Mouse (Mus musculus): ENCODE results near the gene Enpp7. TPM values are rescaled to one million over a fixed set of nuclear protein-coding genes. Genes with fewer than 3 reads are reported as not detected.
A peak's percentile ranks its signal among the peaks of the same experiment; 100 is the strongest.

The Enpp7 gene
- total and polyA plus RNA-seq, 2 experiments = not detected

- 0 out of 2 replicates have a peak, but pooled peaks cover 9% of the 10 kb centered on the region for H3K27me3 ChIP-seq (ENCODE audit: control insufficient read depth, insufficient read depth, low read length)
- peak overlapping the region; percentile 64 for H3K9ac ChIP-seq (ENCODE audit: low read depth, low read length)
- WGBS = 20% methylated on average over 56 of the region's 57 CpGs
- peaks cover 14% of the 10 kb centered on the region for H3K4me1 ChIP-seq (ENCODE audit: control insufficient read depth, insufficient read depth, low read length)
- peak overlapping the region; percentile 46; the same call in 1 of the 2 replicates for H3K4me3 ChIP-seq (ENCODE audit: insufficient read depth, low read depth, low read length)
- TF ChIP-seq CTCF (IDR thresholded peaks at IDR 0.05; ENCODE audit: low read depth, low read length) = no peak
- no peak for TF ChIP-seq POLR2A (IDR thresholded peaks at IDR 0.05; ENCODE audit: extremely low read depth, insufficient read depth, low read length)
- no peak for DNase-seq (ENCODE audit: extremely low read depth, low read depth, low spot score)
- no peak overlapping the region for H3K27ac ChIP-seq (replicated peaks; ENCODE audit: insufficient read depth, low read depth, low read length)
- no peaks in the 10 kb centered on the region for H3K79me2 ChIP-seq (ENCODE audit: control insufficient read depth, insufficient read depth, low read length)
- H3K36me3 ChIP-seq (ENCODE audit: control insufficient read depth, insufficient read depth, low read length) = no peaks in the 10 kb centered on the region; the same call in 1 of the 2 replicates
Observed at GRCm38 (mm10) chr11:119036934-119037779, 49.2 kb downstream of the Enpp7 start.

- peaks cover 14% of the 10 kb centered on the region for H3K4me1 ChIP-seq (ENCODE audit: control insufficient read depth, insufficient read depth, low read length)
- H3K36me3 ChIP-seq (ENCODE audit: control insufficient read depth, insufficient read depth, low read length) = no peaks in the 10 kb centered on the region; the same call in 1 of the 2 replicates
- no peak for DNase-seq (ENCODE audit: extremely low read depth, low read depth, low spot score)
- no peak overlapping the region for H3K27ac ChIP-seq (replicated peaks; ENCODE audit: insufficient read depth, low read depth, low read length)
- WGBS = 61% methylated on average over 18 of the region's 18 CpGs
- no peak overlapping the region for H3K9ac ChIP-seq (ENCODE audit: low read depth, low read length)
- TF ChIP-seq POLR2A (IDR thresholded peaks at IDR 0.05; ENCODE audit: extremely low read depth, insufficient read depth, low read length) = no peak
- TF ChIP-seq CTCF (IDR thresholded peaks at IDR 0.05; ENCODE audit: low read depth, low read length) = no peak
- no peak overlapping the region for H3K4me3 ChIP-seq (ENCODE audit: insufficient read depth, low read depth, low read length)
- H3K79me2 ChIP-seq (ENCODE audit: control insufficient read depth, insufficient read depth, low read length) = no peaks in the 10 kb centered on the region
- 0 out of 2 replicates have a peak, but pooled peaks cover 9% of the 10 kb centered on the region for H3K27me3 ChIP-seq (ENCODE audit: control insufficient read depth, insufficient read depth, low read length)
Observed at GRCm38 (mm10) chr11:119037780-119038401, 49.9 kb downstream of the Enpp7 start.

GRCm38 (mm10) chr11:119038744-119039484 lies 50.9 kb downstream of the Enpp7 start:
- no peak overlapping the region for H3K27ac ChIP-seq (replicated peaks; ENCODE audit: insufficient read depth, low read depth, low read length)
- 0 out of 2 replicates have a peak, but pooled peaks cover 9% of the 10 kb centered on the region for H3K27me3 ChIP-seq (ENCODE audit: control insufficient read depth, insufficient read depth, low read length)
- no peak overlapping the region for H3K9ac ChIP-seq (ENCODE audit: low read depth, low read length)
- TF ChIP-seq CTCF (IDR thresholded peaks at IDR 0.05; ENCODE audit: low read depth, low read length) (no peak), POLR2A (IDR thresholded peaks at IDR 0.05; ENCODE audit: extremely low read depth, insufficient read depth, low read length) (no peak)
- no peaks in the 10 kb centered on the region; the same call in 1 of the 2 replicates for H3K36me3 ChIP-seq (ENCODE audit: control insufficient read depth, insufficient read depth, low read length)
- H3K79me2 ChIP-seq (ENCODE audit: control insufficient read depth, insufficient read depth, low read length) = no peaks in the 10 kb centered on the region
- no peak for DNase-seq (ENCODE audit: extremely low read depth, low read depth, low spot score)
- H3K4me1 ChIP-seq (ENCODE audit: control insufficient read depth, insufficient read depth, low read length) = peaks cover 14% of the 10 kb centered on the region
- no peak overlapping the region for H3K4me3 ChIP-seq (ENCODE audit: insufficient read depth, low read depth, low read length)
- WGBS = 87% methylated on average over 22 of the region's 22 CpGs

GRCm38 (mm10) chr11:119039732-119040512 lies 51.9 kb downstream of the Enpp7 start:
- Histone ChIP-seq H3K27ac (replicated peaks; ENCODE audit: insufficient read depth, low read depth, low read length) (no peak overlapping the region), H3K4me3 (ENCODE audit: insufficient read depth, low read depth, low read length) (peak overlapping the region; percentile 94), H3K9ac (ENCODE audit: low read depth, low read length) (peak overlapping the region; percentile 97), H3K79me2 (ENCODE audit: control insufficient read depth, insufficient read depth, low read length) (no peaks in the 10 kb centered on the region), H3K4me1 (ENCODE audit: control insufficient read depth, insufficient read depth, low read length) (peaks cover 19% of the 10 kb centered on the region), H3K27me3 (ENCODE audit: control insufficient read depth, insufficient read depth, low read length) (0 out of 2 replicates have a peak, but pooled peaks cover 9% of the 10 kb centered on the region), H3K36me3 (ENCODE audit: control insufficient read depth, insufficient read depth, low read length) (no peaks in the 10 kb centered on the region; the same call in 1 of the 2 replicates)
- WGBS = 32% methylated on average over 21 of the region's 21 CpGs
- DNase-seq (ENCODE audit: extremely low read depth, low read depth, low spot score) = no peak
- TF ChIP-seq CTCF (IDR thresholded peaks at IDR 0.05; ENCODE audit: low read depth, low read length) (no peak), POLR2A (IDR thresholded peaks at IDR 0.05; ENCODE audit: extremely low read depth, insufficient read depth, low read length) (no peak)

Data from liver, adult 2 months (tissue).